Mouse (Mus musculus): ENCODE measurements at regions not wholly inside any gene's neighbourhood (a gene's known extent, or its start where the extent isn't known, plus 50 kb on each side); places are given as distances from the start of the nearest gene placed in this dataset.

DNA sequence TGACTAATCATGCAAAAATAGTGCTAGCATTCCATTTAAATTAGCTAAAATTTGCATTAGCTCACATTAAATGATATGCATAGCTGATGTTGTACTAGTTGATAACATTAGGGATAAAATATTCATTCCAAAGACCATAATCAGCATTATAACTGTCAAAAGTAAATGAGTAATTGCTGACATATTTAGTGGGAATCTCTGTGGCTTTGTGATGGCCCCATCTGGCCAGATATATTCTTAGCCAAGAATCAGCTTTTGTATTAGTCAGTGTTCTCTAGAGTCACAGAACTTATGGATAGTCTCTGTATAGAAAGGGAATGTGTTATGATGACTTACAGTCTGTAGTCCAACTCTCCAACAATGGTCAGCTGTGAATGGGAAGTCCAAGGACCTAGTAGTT is 171.2 kb downstream of the Gria2 start:
- intact Hi-C loops (cut with DNase I), result no loop called here
- no peak for DNase-seq

GRCm38 (mm10) chr3:80610414-80610813 is 192.2 kb downstream of the Gria2 start:
- intact Hi-C loops (cut with DNase I), result no loop called here
- no peak for DNase-seq

DNA sequence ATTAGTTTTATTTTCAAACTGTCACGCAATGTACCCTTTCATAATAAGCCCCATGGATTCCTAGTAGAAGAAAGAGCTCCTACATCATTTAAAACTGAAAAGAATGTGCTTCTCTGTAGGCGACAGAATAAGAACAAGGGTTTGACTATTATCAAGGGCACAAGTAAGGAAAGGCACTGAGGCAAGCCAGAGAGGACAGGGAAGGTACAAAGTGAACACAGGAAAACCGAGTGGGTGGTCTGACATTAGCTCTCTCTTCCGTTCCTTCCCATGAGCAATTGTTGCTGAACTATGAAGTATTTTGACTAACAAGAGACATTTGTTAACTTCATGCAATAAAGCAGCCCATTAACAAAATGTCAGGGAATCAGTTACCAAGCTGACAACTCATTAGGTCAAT is 194.2 kb downstream of the Gria2 start:
- intact Hi-C loops (cut with DNase I), result no loop called here
- no peak for DNase-seq

GRCm38 (mm10) chr3:80607809-80608208 is 194.8 kb downstream of the Gria2 start:
- intact Hi-C loops (cut with DNase I), result no loop called here
- DNase-seq, result no peak

DNA sequence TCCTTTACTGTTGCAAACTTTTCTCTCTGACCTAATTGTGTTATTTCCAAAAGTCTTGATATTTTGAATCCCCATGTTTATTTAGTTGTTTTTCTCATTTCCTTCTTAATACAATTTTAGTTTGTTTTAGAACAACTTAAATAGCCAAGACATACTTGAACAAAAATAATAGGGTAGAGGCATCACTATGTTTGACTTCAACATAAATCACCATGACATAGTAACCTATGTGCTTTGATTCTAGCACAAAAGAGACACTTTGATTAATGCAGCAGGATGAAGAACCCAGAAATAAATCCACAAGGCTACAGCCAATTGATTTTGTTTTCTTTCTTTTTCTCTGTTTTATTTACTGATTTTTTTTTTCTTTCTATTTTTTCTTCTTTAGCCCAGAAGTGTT is 205.1 kb downstream of the Gria2 start:
- DNase-seq, result no peak
- intact Hi-C loops (cut with DNase I), result no loop called here

GRCm38 (mm10) chr3:80567514-80567913 is 235.1 kb downstream of the Gria2 start:
- intact Hi-C loops (cut with DNase I), result no loop called here
- DNase-seq, result no peak

DNA sequence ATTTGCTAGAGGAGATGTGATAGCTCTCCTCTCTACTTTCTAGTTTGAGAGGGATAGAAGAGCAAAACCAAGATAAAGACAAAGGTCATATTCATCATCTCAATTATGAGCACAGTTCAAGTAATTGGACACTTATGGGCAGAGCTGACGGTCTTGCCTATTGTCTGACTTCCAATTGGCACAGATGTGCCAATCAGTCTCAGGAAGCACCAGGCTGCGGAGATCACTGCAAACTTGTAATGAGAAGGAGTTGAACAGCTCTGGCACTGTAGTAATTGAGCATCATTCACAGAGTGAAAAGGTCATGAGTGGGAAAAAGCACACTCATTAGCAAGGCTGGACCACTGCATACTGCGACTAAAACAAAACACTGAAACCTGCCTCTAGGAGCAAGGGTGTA is 236.4 kb downstream of the Gria2 start:
- intact Hi-C loops (cut with DNase I), result no loop called here

DNA sequence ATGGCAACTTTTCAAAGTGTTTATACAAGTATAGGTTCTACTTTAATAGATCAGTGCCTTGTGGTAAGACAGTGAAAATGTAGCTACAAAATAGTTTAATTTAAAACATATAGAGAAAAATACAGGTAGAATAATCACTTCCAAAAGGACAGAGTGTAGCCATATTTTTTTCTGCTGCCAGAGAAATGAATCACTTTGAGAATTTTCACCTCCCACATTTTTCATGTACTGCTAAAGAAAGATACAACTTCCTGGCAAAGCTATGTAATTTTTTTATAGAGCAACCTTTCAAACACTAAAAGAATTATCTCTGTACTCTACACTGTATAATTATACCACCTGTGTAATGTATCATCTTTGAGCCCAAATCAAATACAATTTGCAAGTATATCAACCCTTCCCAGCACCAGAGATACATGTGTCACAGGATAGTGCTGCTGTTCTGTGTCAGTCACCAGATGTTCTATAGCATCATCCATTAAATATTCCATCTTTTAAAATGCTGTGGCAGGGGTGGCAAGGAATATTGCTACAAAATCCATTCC is 256.4 kb downstream of the Gria2 start:
- intact Hi-C loops (cut with DNase I), result no loop called here
- no peak for DNase-seq

More for the DNA sequence above, 236.4 kb downstream of the Gria2 start:
- DNase-seq, result no peak

- DNase-seq, result no peak
- intact Hi-C loops (cut with DNase I), result no loop called here
These were observed 258.9 kb downstream of the Gria2 start for GRCm38 (mm10) chr3:80543783-80544182.

- intact Hi-C loops (cut with DNase I), result no loop called here
- DNase-seq, result no peak
These were observed 261.3 kb downstream of the Gria2 start for GRCm38 (mm10) chr3:80541382-80541781.

DNA sequence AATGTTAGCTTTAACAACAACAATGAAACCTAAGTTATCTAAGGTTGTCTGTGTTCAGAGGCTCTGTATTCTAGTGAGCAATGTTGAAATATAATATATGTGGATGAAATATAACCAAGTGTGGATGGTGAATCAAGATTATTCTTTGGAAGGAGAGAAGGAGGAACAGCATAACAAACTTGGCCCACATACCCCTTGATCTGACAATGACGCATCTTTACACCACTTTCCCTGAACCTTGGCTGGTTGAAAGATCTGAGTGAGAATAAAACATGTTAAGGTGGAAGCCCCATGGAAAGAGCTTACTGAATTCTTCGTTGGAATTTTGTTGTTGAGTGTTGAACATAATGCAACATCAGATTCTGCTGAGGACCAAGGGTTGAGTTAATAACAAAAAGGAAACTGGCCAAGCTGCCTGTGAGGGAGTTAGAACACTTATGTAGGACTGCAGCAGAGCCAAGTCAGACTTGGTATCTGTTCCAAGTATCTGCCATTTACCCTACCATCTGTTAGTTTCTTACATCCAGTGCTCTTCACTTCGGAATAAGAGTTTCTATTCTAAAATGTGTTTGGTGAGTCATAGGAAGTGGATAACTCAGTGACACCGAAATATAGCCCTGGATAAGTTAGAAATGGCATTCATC is 268.8 kb downstream of the Gria2 start:
- intact Hi-C loops (cut with DNase I), result loop anchor here (2.0 kb wide), 1 partner anchor 17 kb away; no protein-coding TSS in a partner anchor

GRCm38 (mm10) chr3:80514026-80514425 is 288.6 kb downstream of the Gria2 start:
- DNase-seq, result no peak
- intact Hi-C loops (cut with DNase I), result no loop called here

More for the DNA sequence above, 268.8 kb downstream of the Gria2 start:
- DNase-seq, result no peak

- intact Hi-C loops (cut with DNase I), result no loop called here
- DNase-seq, result no peak
These were observed 293.4 kb downstream of the Gria2 start for GRCm38 (mm10) chr3:80509185-80509584.

DNA sequence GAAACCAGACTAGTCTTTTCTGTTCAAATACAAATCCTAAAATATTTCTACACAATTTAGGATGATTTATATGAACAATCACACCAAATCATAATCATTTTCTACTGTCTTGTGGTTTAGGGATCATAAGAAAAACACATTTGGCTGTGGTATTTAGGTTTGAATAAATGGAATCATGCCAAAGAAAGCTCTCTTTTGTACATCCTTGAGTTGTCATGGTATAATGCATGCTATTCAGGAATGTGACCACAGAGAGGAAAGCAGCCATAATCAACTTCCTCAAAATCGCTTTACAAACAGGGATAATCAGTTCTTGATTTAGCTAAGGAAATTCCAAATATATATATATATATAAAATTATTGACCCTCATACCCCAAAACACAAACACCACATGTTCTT is 295.9 kb downstream of the Gria2 start:
- intact Hi-C loops (cut with DNase I), result no loop called here
- DNase-seq, result no peak

DNA sequence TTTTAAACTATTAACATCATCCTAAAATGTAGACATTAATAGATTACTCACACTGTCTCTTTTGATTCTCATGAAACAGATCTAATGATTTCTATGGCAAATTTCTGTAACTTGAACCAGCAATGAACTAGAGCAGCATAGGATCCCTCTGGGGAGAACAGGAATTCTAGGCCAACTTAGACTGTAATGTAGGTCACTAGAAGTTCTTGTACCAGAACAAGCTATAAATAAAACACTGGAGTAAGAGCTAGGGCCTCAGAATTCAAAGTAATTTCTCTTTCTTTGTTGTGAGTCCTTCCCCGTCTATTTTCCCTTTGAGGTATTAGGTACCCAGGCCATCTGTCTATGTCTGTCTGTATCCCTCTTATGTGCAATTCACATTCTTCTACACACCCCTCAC is 301.5 kb downstream of the Gria2 start:
- intact Hi-C loops (cut with DNase I), result no loop called here
- no peak for DNase-seq

DNA sequence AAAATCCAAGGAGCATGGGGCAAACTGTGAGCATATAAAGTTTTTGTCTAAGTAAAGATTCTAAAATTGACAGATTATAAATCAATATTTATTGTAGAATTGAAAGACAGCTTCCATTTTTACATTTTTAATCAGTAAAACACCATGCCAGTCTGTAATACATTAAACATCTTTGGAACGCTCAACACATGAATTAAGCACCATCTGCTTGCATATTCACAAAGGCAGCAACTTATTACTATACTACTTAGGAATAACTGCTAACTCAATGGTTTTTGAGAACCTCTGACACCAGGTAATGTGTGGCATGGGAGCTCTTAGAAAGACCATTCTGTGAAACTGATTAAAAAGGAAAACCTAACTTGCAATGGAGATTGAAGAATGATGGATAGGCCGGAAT is 306.1 kb downstream of the Gria2 start:
- intact Hi-C loops (cut with DNase I), result no loop called here
- no peak for DNase-seq

DNA sequence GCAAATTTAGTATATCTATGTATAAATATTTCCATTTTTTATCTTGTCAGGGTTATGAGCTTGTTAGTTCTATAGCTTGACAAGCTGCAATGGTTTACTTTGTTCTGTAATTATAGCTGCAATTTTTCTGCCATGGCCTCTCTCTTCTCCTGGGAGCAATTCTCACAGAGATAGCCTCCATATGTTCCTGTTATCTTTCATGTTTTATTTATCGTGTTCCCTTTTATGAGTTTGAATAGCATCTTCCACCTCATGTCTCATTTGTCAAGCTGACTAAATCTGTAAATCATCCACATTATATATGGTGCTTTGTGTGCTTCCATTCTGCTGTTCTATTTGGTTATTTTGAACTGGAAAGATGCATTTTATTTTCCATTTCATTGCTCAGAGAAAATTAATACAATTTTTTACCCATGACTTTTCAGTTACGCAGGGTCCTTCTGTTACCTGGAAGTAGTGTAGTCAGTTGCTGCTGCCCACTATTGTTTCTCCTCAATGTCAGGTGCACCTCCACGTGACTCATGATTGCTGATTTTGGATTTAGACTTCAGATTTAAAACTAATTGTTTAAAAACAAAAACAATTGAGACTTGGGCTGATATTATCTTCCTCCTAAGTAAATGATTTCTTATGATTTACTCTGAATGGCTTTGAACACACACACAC is 318.3 kb downstream of the Gria2 start:
- intact Hi-C loops (cut with DNase I), result no loop called here
- DNase-seq, result no peak

GRCm38 (mm10) chr3:80478676-80479075 is 324.0 kb downstream of the Gria2 start:
- no peak for DNase-seq
- intact Hi-C loops (cut with DNase I), result no loop called here

- intact Hi-C loops (cut with DNase I), result no loop called here
These were observed 328.9 kb downstream of the Gria2 start for GRCm38 (mm10) chr3:80473686-80474085.

More at GRCm38 (mm10) chr3:80473686-80474085, 328.9 kb downstream of the Gria2 start:
- DNase-seq, result no peak
